Mouse (Mus musculus) hindbrain, embryonic 12.5 days (tissue): ENCODE measurements around the gene Aig1. TPM values are rescaled to one million over a fixed set of nuclear protein-coding genes. Genes with fewer than 3 reads are reported as not detected.

Experiments
- ATAC-seq: fragments of 200-750 bp; cut with Nextera tagmentation; 2 replicates; pipeline ENCODE4 v1.8.0; 2017; ENCODE audit warnings: moderate TSS enrichment; ENCODE audit not compliant: low FRiP score
- H3K27ac ChIP-seq: fragments of 300-500 bp; sonication (generic); 2 replicates; pipeline ENCODE4 v1.5.1; 2016; ENCODE audit warnings: mild to moderate bottlenecking
- H3K27me3 ChIP-seq: fragments of 300-500 bp; sonication (generic); 2 replicates; pipeline ENCODE4 v1.6.1; 2016; ENCODE audit warnings: mild to moderate bottlenecking
- H3K36me3 ChIP-seq: fragments of 300-500 bp; sonication (generic); 2 replicates; pipeline ENCODE4 v1.6.1; 2016; ENCODE audit warnings: mild to moderate bottlenecking
- H3K4me1 ChIP-seq: fragments of 300-500 bp; sonication (generic); 2 replicates; pipeline ENCODE4 v1.6.1; 2016
- H3K4me2 ChIP-seq: fragments of 300-500 bp; sonication (generic); replicated peaks from 2 replicates; pipeline ENCODE4 v1.6.1; 2016; ENCODE audit warnings: mild to moderate bottlenecking
- H3K4me3 ChIP-seq: fragments of 300-500 bp; sonication (generic); 2 replicates; pipeline ENCODE4 v1.5.1; 2016; ENCODE audit warnings: mild to moderate bottlenecking
- H3K9ac ChIP-seq: fragments of 300-500 bp; sonication (generic); 2 replicates; pipeline ENCODE4 v1.6.1; 2016; ENCODE audit warnings: mild to moderate bottlenecking, moderate library complexity
- H3K9me3 ChIP-seq: fragments of 300-500 bp; sonication (generic); replicated peaks from 2 replicates; pipeline ENCODE4 v1.6.1; 2016; ENCODE audit warnings: mild to moderate bottlenecking
- WGBS: fragments of 180-500 bp; shearing (Covaris S2); methylation state at CpG from one replicate; pipeline ENCODE4 v1.1.7; 2016; 5-methylcytosine and 5-hydroxymethylcytosine counted together
- polyA plus RNA-seq: library from polyadenylated mRNA; unstranded; fragments of >200 nt; fragmentation: Nextera tagmentation; extraction: Ambion mirVana; gene quantifications from 2 replicates; pipeline ENCODE4 v1.2.1, GENCODE M21; 2016

The Aig1 gene
- polyA plus RNA-seq, 1 experiment from 2014 or later = 43.1 TPM

DNA sequence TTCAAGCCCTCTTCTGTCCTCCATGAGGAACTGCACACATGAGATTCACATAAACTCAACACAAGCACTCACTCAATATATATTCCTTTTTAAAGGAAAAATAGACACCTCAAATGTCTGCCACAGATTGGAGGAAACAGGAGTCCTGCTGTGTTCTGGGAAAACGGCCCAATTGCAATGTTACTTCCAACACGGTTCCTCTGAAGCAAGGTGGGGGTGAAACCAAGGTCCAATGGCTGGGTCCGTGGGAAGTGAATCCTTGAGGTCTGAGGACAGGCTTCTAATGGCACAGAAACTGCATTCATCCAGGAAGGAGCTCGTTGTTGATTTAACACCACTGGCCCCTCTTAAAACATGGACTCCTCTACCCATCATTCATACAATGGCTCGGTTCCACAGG is 67.5 kb downstream of the Aig1 start:
- no peaks in the 10 kb centered on the region for H3K27me3 ChIP-seq
- no peak for ATAC-seq
- no peak overlapping the region for H3K4me2 ChIP-seq
- H3K9ac ChIP-seq = no peak overlapping the region
- peaks cover 15% of the 10 kb centered on the region for H3K36me3 ChIP-seq
- H3K27ac ChIP-seq = no peak overlapping the region
- 91% methylated on average over 5 of the region's 5 CpGs for WGBS
- H3K9me3 ChIP-seq = no peaks in the 10 kb centered on the region
- H3K4me3 ChIP-seq = no peak overlapping the region
- H3K4me1 ChIP-seq = no peaks in the 10 kb centered on the region

DNA sequence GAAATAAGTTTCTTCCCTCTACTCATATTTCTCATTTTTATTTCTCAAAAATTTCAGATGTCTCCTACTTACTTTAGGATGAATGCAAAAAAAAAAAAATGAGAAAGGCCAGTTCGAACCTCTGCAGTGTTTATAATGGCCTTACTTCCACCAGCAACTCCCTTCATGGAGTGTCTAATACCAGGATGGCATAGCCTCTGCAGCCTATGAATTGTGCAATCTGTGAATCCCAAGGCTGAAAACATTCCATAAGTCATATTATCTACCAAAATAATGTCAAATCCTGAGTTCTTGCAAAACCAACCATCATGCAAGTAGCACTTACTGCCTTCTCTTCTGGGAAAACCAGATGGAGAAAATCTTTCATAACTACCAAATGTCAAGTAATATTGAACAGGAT is 75.3 kb downstream of the Aig1 start:
- Histone ChIP-seq H3K27ac (no peak overlapping the region), H3K4me1 (no peaks in the 10 kb centered on the region), H3K9me3 (no peaks in the 10 kb centered on the region), H3K9ac (no peak overlapping the region), H3K27me3 (no peaks in the 10 kb centered on the region), H3K4me3 (no peak overlapping the region), H3K4me2 (no peak overlapping the region), H3K36me3 (peaks cover 6% of the 10 kb centered on the region)
- ATAC-seq = no peak
- 93% methylated on average over 1 of the region's 1 CpGs for WGBS

DNA sequence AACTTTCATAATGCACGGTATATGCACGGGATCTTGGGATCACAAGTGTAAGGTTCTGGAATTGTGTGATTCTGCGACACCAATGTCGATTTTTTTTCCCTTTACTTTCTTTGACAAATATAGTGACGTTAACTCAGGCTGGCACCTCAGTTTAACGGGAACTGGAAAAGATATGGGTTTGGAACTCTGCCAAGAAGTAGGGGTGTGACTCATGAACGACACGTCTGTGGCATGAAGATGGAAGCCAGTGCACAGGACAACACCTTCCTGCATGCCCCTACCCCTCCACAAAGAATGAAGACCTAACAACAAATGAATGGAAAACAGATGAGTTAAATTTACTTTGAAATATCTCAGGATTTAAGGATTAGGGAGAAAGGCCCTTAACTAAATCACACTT is 76.0 kb downstream of the Aig1 start:
- Histone ChIP-seq H3K4me3 (no peak overlapping the region), H3K4me2 (no peak overlapping the region), H3K4me1 (no peaks in the 10 kb centered on the region), H3K9me3 (no peaks in the 10 kb centered on the region), H3K27me3 (no peaks in the 10 kb centered on the region), H3K9ac (no peak overlapping the region), H3K36me3 (0 out of 2 replicates have a peak, but pooled peaks cover 5% of the 10 kb centered on the region), H3K27ac (no peak overlapping the region)
- ATAC-seq = no peak
- WGBS = 87% methylated on average over 8 of the region's 8 CpGs

DNA sequence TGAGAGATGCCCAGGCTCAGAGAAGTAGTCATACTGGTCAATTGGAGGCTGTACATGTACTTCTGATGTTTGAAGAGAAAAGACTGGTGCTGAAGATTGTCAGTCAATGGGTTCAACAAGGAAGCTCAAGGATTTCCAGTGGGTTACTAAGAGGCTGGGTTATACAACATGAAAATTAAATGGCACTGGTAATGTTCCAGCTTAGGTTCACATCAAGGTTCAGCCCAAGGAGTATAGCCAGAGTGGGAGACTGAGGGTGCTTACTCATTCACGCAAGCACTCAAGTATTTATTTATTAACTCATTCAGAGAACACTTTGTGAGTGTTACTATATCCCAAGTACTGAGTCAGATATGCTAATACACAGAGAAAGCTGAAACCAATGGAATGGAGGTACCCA is 79.2 kb downstream of the Aig1 start:
- H3K4me2 ChIP-seq = no peak overlapping the region
- WGBS = 85% methylated on average over 1 of the region's 1 CpGs

DNA sequence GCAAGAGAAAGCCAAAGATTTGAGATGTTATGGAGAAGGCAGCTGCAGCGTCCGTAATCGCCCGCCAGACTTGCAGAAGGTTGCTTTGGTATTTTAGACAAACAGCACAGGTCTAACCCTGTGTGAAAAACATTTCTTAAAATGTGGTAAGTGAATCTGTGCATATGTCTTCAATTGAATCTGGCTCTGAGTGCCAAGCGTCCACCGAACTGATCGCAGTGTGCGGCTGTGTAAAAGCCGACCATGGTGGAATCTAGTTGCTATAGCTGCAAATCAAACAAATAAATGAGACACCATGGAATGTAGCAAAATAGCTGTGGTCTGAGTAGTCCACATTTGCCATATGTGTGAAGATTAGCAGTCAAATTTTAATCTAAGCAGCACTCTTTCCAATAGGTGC is 80.7 kb downstream of the Aig1 start:
- no peak overlapping the region for H3K4me2 ChIP-seq
- no peaks in the 10 kb centered on the region for H3K4me1 ChIP-seq
- H3K9ac ChIP-seq = no peak overlapping the region
- no peak overlapping the region for H3K27ac ChIP-seq
- no peak overlapping the region for H3K4me3 ChIP-seq
- H3K9me3 ChIP-seq = no peaks in the 10 kb centered on the region
- ATAC-seq = no peak
- no peaks in the 10 kb centered on the region for H3K27me3 ChIP-seq
- 85% methylated on average over 9 of the region's 9 CpGs for WGBS
- 0 out of 2 replicates have a peak, but pooled peaks cover 5% of the 10 kb centered on the region for H3K36me3 ChIP-seq

More for the DNA sequence above, 79.2 kb downstream of the Aig1 start:
- Histone ChIP-seq H3K27ac (no peak overlapping the region), H3K36me3 (0 out of 2 replicates have a peak, but pooled peaks cover 5% of the 10 kb centered on the region), H3K4me3 (no peak overlapping the region), H3K27me3 (no peaks in the 10 kb centered on the region), H3K4me1 (no peaks in the 10 kb centered on the region), H3K9ac (no peak overlapping the region), H3K9me3 (no peaks in the 10 kb centered on the region)
- no peak for ATAC-seq

DNA sequence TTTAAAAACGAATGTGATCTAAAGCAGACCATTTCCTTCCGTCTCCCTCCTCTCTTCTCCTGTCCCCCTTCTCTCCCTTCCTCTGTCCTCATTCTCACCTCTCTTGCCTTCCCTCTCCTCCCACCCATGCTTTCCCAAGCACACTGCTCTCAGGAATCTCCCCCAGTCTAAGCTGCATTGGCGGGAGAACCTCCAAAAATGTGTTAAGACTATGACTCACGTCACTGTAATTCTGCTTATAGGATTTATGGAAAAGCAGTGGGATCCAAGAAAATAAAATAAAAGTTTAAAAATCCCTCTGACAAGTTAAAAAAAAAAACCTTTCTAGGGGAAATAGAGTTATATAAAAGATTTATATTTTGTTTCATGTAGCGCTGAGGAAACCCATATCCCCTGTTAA is 86.0 kb downstream of the Aig1 start:
- H3K36me3 ChIP-seq = no peaks in the 10 kb centered on the region
- H3K27ac ChIP-seq = no peak overlapping the region
- no peak overlapping the region for H3K9ac ChIP-seq
- no peaks in the 10 kb centered on the region for H3K9me3 ChIP-seq
- no peak overlapping the region for H3K4me2 ChIP-seq
- no peak for ATAC-seq
- H3K4me1 ChIP-seq = no peaks in the 10 kb centered on the region
- WGBS = 96% methylated on average over 5 of the region's 5 CpGs
- no peaks in the 10 kb centered on the region for H3K27me3 ChIP-seq
- H3K4me3 ChIP-seq = no peak overlapping the region

DNA sequence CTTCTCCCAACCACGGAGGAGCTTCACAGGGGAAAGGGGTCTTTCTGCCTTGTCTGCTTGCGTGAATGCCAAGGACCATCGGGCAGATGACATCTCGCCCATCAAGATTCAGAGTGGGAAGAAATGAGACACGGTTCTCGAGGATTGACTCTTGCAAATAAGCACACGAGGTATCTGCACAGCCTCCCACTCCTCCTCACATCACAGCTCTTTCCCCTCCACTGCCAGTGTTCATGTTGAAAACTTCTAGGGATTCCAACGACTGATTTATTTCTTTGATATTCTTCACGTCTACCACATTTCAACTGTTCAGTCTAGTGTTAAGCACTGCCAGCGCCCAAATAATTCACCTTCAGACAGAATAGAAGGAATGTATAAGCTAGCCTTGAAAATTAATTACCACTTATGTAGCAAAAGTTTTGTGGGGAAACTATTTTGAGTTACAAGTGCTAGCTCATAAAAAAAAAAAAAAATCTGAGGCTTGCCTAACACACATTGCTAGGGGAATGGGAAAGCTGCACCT is 86.5 kb downstream of the Aig1 start:
- Histone ChIP-seq H3K4me1 (no peaks in the 10 kb centered on the region), H3K27me3 (no peaks in the 10 kb centered on the region), H3K4me2 (no peak overlapping the region), H3K4me3 (no peak overlapping the region), H3K9ac (no peak overlapping the region), H3K36me3 (no peaks in the 10 kb centered on the region), H3K27ac (no peak overlapping the region), H3K9me3 (no peaks in the 10 kb centered on the region)
- 92% methylated on average over 10 of the region's 10 CpGs for WGBS
- no peak for ATAC-seq

DNA sequence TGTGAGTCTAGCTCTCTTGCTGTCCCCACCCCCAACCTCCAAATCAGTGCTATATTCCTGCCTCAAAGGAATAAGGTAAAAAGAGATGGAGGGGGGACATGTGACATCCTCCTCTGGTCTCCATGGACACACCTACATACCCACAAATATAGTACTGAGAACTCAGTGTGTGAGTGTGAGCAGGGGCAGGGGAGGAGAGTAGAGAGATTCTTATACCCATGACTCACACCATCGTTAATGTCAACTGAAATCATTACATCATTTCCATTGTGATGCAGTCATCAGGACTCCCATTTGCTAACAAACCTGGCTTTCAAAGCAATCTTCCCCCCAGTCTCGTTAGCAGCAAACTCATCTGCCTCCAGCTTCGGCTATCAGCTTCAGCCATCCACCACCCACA is 92.8 kb downstream of the Aig1 start:
- no peak overlapping the region for H3K9ac ChIP-seq
- no peaks in the 10 kb centered on the region for H3K36me3 ChIP-seq
- no peak for ATAC-seq
- H3K4me3 ChIP-seq = no peak overlapping the region
- no peak overlapping the region for H3K27ac ChIP-seq
- H3K9me3 ChIP-seq = no peaks in the 10 kb centered on the region
- H3K4me2 ChIP-seq = no peak overlapping the region
- WGBS = 84% methylated on average over 3 of the region's 3 CpGs
- no peaks in the 10 kb centered on the region for H3K27me3 ChIP-seq
- no peaks in the 10 kb centered on the region for H3K4me1 ChIP-seq

DNA sequence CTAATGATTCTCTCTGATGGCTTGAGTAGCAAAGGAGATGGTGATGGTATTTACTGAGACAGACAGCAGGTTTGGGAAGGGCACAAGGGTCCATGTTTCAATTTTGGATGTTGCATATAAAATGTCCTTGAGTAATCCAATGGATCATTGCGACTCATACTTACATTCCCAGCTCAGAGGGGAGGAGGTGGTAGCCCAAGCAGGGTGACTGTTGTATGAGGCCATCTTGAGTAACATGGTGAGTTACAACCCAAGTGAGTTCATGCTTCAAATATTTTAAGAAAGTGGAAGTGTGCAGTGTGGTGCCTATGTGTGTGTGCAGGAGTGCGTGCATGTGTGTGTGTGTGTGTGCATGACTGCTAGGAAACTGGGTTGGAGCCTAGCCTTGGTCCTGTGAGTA is 93.4 kb downstream of the Aig1 start:
- WGBS = 96% methylated on average over 2 of the region's 2 CpGs
- Histone ChIP-seq H3K4me3 (no peak overlapping the region), H3K36me3 (no peaks in the 10 kb centered on the region), H3K4me1 (no peaks in the 10 kb centered on the region), H3K9me3 (no peaks in the 10 kb centered on the region), H3K4me2 (no peak overlapping the region), H3K9ac (no peak overlapping the region), H3K27me3 (no peaks in the 10 kb centered on the region), H3K27ac (no peak overlapping the region)
- ATAC-seq = no peak

DNA sequence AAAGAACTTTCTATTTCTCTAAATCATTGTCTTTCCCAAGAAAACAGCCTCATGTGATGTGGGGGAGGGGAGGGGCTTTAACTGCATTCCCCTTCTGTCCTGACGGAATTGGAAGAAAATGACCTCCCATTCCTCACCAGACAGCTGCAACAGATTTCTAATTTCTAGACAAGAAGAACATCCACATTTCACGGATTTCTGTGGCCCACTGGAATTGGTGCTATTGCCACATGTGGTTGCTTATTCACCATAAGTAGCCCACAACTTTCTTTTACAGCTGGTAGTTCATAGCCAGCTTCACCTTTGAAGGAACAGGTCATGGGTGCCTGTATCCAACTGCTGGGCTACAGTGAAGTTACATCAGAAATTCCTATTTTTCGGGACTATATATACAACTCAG is 93.9 kb downstream of the Aig1 start:
- Histone ChIP-seq H3K4me3 (no peak overlapping the region), H3K4me1 (no peaks in the 10 kb centered on the region), H3K27me3 (no peaks in the 10 kb centered on the region), H3K4me2 (no peak overlapping the region), H3K27ac (no peak overlapping the region), H3K9me3 (no peaks in the 10 kb centered on the region), H3K9ac (no peak overlapping the region), H3K36me3 (no peaks in the 10 kb centered on the region)
- no peak for ATAC-seq
- 92% methylated on average over 3 of the region's 3 CpGs for WGBS

DNA sequence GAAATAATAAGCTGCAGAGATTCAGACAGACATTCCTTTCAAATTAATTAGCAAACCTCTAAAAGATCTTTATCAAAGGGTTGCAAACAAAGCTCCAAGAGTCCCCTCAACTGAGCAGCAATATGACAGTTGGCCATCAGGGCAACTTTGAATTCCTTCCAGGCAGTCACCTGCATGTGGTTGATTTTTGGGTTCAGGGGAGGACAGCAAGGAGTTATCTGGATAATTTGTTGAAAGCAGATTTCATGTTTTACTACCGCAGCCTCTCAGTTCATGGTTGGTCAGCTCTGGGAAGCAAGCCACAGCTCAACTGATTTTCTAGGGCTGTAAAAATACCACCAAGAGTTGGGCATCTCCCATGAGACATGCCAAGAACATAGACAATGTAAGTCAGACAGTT is 98.1 kb downstream of the Aig1 start:
- 96% methylated on average over 1 of the region's 1 CpGs for WGBS
- Histone ChIP-seq H3K27ac (no peak overlapping the region), H3K9me3 (no peaks in the 10 kb centered on the region), H3K4me3 (no peak overlapping the region), H3K27me3 (no peaks in the 10 kb centered on the region), H3K4me2 (no peak overlapping the region), H3K9ac (no peak overlapping the region), H3K4me1 (no peaks in the 10 kb centered on the region), H3K36me3 (no peaks in the 10 kb centered on the region)
- ATAC-seq = no peak

DNA sequence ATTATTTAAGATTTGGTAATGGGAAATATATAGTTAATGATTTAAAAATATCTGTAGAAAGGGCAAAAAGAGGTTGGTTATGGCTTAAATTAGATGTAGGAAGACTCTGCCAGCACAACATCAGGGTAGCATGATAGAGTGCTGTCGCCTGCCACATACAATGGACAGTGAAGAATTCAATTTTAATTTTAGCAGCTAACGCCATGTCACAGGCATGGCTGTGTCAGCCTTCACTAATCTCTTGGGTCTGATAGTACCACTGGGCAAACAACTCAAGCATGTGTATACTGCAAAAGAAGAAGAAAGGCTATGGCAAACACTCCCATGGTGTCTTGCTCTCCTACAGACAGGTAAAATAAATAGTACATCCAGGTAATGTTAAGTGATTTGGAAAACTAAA is 99.0 kb downstream of the Aig1 start:
- Histone ChIP-seq H3K36me3 (no peaks in the 10 kb centered on the region), H3K27me3 (no peaks in the 10 kb centered on the region), H3K27ac (no peak overlapping the region), H3K4me2 (no peak overlapping the region), H3K4me3 (no peak overlapping the region), H3K4me1 (no peaks in the 10 kb centered on the region), H3K9ac (no peak overlapping the region), H3K9me3 (no peaks in the 10 kb centered on the region)
- no peak for ATAC-seq
- 83% methylated on average over 2 of the region's 2 CpGs for WGBS

DNA sequence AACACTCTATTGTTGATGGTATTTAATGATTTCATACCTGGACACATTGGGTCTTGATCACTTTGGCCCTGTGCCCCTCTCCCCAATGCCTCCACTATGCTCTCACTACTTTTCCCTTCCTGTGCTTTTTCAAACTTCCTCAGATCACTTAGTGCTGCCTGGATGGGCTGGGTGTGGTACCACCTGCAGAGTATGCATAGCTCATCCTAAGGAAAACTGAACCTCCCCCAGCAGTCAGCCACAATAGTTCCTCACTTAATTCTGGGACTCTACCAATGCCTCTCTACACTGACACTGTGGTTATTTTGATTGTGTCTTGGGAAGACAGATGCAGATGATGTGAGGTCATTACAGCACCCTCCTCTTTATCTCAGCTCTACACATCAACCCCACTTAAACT is 99.9 kb downstream of the Aig1 start:
- H3K9ac ChIP-seq = no peak overlapping the region

More for the DNA sequence above, 99.9 kb downstream of the Aig1 start:
- no peaks in the 10 kb centered on the region for H3K9me3 ChIP-seq
- no peak for ATAC-seq
- H3K27me3 ChIP-seq = no peaks in the 10 kb centered on the region
- H3K4me3 ChIP-seq = no peak overlapping the region
- no peaks in the 10 kb centered on the region for H3K4me1 ChIP-seq
- H3K36me3 ChIP-seq = no peaks in the 10 kb centered on the region
- H3K27ac ChIP-seq = no peak overlapping the region
- no peak overlapping the region for H3K4me2 ChIP-seq
